Mouse (Mus musculus) natural killer cell, adult 2 months (primary cell): ENCODE measurements around the gene Tmem94.
A peak's percentile ranks its signal among the peaks of the same experiment; 100 is the strongest.

Experiments
- DNase-seq, 2 experiments: peaks; one replicate each; pipeline ENCODE4 v3.0.0; 2022; ENCODE audit warnings: low spot score in 2 of 2

The Tmem94 gene

GRCm38 (mm10) chr11:115807971-115808370, 42.7 kb downstream of the Tmem94 start:
- no peak for DNase-seq

DNA sequence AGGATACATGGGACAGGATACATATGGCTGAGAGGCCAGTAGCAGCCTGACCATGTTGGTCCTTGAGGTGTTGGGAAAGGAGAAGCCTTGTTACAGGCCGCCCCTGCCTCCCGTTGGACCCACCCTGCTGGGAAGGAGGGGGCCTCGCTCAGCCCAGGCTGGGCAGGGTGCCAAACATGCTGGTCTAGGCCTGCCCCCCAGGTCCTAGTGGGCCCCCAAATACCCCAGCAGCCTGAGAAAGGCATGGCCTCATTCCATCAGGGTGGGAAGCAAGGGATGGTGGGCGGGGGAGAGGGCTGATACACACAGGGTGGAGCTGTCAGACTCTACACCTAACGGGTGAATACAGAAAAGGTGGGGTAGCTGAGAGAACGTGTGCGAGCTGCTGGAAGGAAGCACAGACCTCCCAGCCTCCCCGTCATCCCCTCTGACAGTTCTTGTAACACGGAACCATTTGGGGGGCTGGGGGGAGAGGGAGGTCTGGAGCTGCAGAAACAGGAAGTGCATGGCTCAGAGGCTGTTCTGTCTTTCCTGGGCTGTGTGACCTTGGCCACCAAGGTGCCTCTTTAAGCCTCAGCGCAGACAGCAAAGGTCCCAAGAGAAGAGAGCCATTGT, 43.6 kb downstream of the Tmem94 start:
- no peak for DNase-seq

- DNase-seq = no peak
Observed at GRCm38 (mm10) chr11:115809311-115809781, 44.1 kb downstream of the Tmem94 start.

DNA sequence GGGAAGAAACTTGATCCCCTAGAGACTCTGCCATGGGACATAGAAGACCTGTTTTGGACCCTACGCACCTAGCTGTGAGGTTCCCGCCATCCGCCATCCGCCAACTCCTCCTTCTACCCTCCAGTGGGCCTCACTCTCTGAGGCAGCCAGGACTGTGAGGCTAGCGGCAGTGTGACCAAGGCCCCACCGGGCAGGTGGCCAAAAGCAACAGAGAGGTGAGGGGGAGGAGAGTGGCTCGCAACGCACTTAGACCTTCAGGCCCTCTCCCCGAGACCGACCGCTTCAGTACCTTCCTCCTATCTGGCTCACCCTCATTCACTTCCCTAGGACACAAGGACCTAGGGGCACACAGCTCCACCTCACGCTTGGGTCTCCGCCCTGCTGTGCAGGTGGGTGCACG, 45.1 kb downstream of the Tmem94 start:
- no peak for DNase-seq

DNA sequence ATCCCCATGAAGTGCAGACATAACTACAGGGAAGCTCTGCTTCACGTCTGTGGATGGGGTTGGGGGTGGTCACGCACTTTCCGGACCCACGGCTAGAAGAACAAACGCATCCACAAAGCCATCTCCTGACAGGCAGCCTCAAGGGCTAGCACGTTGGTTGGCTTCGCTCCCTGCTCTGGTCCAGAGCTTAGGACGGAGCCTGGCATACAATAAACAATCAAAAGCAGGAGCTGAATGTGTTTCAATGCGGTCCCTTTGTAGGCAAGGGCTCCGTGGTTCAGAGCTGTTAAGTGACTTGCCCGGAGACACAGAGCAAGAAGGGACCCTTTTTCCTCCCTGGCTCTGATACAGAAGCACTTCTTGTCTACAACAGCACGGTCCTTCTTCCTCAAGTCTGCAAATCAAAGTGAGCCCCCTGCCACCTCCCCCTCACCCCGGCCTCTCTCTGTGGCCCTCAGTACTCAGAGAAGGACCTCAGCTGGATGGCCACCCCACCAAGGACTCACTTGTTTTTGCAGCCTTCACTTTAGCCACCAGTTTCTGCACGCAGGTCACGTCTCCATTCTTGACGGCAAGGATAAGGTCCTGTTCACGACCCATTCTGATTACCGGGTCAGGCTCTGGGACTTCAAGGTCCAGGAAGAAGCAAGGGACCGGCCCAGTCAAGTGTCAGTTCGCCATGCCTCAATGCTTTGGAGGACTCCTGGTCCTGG, 46.3 kb downstream of the Tmem94 start:
- DNase-seq = no peak

GRCm38 (mm10) chr11:115812095-115812494, 46.9 kb downstream of the Tmem94 start:
- DNase-seq = no peak

DNA sequence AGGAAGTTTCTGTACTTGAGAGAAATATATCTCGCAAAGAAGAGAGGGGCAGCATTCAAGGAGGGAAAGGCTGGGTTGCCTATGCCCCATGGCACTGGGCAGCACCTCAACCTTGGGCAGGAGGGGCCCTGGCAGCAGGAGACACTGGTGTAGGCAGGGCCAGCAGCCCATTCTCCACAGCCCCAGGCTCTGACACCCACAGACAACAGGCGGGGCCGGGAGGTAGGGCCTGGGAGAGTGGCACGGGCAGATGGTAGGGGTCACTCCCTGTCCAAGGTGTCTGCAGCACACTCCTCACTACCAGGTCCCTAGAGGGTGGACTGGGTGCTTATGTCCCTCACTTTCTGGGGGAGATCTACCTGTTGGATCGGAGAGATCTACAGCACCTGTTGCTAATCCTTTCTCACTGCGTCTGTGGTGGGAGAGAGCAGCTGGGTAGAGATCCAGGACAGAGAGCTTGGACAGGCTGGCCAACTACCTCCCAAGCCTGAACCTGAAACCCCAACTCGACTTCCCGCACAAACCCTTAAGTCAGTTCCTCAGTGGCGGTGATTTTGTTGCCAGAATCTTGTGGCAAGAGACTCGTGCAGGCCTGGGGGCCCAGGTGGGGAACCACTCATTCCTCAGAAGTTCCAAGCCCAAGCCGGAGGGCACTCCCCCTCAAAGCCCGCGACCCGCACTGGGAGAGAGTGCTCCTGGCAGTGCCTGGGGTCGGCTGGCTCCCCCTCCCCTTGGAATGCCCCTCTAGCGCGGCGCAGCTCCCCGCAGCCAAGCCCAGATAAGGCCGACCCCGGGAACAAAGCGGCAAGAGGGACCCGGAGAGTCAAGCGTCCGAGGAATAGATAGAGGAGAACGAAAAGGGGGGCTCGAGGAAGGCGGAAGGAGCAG, 47.5 kb downstream of the Tmem94 start:
- DNase-seq = no peak

DNA sequence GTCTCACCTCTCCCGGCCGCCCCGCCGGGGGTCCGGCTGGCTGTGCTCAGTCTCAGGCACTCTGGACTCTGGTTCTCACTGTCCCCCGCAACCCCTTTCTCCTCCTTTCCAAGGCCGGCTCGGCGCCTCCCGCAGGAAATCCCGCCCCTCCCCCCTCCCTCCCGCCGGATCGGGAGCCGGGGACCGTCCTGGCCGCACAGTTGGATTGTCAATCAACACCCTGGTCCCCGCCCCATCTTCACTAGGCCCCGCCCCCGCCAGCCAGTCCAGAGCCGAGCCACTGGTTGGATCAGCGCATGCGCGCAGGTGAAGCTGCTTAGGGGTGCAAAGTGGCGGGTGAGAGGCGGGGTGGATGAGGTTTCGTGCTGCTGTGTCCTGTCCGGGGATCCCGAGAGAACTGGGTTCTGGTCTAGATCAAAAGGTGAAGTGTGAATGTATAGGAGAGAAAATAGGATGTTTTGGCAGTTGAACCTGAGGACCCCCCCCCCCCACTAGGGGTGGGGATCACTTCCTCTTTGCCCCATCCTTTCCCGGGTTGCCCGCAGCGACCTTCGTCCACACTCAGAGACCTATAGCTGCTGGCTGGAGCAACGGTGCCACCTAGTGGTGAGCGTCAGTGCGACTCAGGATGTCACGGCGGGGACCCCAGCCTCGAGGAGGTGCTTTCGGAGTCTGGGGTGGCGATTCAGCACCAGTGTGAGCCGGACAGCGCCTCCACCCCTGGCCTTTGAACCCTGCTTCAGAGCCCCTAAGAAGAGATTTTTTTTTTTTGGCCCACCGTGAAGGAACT, 48.5 kb downstream of the Tmem94 start, which contains the start of gene Caskin2:
Gene Caskin2, minus strand, starts transcription at position 133 of the 790 bp plus-strand sequence.
- DNase-seq = peak; percentile 87 to 94

DNA sequence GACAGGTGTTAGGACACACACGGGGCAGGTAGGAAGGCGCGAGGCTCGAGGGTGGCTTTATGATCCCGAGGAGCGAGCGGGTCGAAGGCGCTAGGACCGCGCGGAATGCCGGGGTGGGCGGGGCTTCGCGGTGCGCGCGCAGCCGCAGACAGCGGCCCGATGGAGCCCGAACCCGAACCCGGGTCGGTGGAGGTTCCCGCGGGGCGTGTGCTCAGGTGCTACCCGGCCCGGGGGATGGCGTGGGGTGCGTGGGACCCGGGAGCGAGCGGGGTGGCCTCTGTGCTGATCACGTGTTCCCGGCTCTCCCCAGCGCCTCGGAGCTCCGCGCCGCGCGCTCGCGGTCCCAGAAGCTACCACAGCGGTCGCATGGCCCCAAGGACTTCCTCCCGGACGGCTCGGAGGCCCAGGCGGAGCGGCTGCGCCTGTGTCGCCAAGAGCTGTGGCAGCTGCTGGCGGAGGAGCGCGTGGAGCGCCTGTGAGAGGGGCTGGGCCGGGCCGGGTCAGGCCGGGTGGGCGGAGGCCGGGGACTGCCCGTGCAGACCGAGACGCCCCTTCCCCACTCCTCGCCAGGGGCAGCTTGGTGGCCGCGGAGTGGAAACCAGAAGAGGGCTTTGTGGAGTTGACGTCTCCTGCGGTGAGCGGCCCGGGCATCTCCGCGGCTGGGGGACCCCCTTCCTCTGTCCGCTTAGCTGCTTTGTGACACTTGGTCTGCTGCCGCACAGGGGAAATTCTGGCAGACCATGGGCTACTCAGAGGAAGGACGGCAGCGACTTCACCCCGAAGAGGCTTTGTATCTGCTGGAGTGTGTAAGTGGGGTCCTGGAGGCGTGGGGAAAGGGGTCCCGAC, 49.6 kb downstream of the Tmem94 start, which contains the start of gene Tsen54:
Gene Tsen54, plus strand, starts transcription at position 120 of the 846 bp plus-strand sequence.
- peak; percentile 73 to 82 for DNase-seq

DNA sequence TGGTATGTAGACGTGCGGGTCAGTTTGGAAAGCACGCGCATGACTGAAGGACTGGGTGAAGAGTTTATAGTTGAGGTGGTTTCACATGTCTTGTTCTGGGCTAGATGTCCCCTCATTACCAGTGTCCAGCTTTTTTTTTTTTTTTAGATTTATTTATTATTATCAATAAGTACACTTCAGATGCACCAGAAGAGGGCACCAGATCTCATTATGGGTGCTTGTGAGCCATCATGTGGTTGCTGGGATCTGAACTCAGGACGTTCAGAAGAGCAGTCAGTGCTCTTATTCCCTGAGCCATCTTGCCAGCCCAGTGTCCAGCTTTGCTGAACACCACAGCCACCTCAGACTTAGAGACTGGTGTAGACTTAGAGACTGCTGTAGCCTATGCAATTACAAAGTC, 52.1 kb downstream of the Tmem94 start:
- DNase-seq = no peak

DNA sequence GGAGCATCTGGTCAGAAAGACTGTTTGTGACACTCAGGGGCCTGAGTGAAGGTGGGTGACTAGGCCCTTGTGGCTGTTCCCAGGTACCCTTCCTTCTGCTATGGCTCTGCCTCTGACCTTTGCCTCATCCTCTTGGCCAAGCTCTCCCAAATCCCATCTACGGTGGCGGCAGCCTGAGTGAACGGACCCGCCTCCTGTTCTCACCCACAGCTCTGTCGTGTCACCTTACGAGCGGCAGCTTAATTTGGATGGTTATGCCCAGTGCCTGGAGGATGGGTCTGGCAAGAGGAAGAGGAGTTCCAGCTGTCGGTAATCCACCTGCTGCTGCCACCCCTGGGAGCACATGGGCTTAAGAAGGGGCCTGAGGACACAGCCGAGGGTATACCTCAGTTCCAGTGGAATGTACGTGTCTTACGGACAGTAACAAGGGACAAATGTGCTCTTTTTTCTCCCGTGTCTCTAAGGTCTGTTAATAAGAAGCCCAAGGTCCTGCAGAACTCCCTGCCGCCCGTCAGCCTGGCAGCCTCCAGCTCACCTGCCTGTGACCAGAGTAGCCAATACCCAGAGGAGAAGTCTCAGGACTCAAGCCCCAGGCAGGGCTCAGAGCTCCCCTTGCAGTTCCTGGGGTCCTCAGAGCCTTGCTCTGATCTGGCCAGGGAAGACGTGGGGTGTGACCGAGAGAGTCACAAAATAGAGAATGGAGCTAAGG, 54.8 kb downstream of the Tmem94 start:
- DNase-seq = no peak

DNA sequence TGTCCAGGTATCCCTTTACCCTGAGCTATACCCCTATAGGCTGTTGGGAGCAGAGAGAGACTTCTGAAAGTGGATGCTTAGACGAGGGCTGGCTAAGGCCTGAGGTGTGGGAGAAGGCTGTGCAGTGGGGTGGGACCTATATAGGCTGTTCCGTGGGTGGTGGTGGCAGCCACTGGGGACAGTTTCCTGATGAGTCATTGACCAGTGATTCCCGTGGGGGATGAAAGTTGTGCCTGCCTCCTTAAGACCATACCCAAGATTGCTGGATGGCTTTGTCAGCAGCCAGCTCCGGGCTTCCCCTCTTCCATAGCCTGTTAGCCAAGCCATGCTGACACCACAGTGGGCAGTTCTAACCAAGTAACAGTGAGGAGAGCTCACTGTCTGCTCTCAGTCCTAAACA, 55.8 kb downstream of the Tmem94 start:
- DNase-seq = no peak

GRCm38 (mm10) chr11:115823774-115824740, 58.8 kb downstream of the Tmem94 start, which contains the start of gene Llgl2:
Llgl2 (plus strand) TSS chr11:115824049.
- peak; percentile 68 to 76 for DNase-seq

- DNase-seq = no peak
Observed at GRCm38 (mm10) chr11:115824813-115825212, 59.6 kb downstream of the Tmem94 start.

DNA sequence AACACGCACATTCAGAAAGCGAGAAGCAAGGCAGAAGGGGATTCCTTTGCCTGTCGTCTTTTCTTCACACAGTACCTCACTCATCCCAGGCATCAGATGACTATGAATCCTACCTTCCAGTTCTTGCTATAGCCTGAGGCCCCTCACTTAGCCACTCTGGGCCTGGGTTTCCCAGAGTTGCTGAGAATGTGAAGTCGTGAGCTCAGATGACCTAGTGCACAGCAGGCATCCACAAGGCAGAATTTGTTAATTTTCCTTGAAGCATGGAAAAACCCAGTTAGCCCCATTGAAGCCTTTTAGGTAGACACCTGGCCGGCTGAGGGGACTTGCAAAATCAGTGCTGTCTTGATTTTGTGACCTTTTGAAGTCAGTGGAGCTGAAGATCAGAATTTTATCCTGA, 61.3 kb downstream of the Tmem94 start:
- DNase-seq = no peak

DNA sequence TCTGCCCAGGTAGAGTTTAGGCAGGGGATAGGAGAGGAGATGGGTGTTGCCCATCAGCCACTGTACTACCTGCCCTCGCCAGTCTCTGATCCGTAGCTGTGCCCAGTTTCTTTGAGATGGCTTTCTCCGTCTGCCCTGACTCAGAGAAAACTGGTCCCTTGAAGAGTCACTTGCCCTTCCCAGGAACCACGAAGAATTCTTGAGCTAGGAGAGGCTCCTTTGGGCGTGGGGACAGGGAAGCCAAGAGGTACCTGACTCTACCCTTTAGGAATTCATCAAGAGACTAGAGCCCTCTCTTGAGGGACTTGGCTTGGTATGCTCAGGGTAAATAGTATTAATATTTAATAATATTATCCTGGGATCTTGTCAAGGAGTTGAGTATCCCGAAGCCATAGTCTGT, 62.4 kb downstream of the Tmem94 start:
- DNase-seq = no peak

DNA sequence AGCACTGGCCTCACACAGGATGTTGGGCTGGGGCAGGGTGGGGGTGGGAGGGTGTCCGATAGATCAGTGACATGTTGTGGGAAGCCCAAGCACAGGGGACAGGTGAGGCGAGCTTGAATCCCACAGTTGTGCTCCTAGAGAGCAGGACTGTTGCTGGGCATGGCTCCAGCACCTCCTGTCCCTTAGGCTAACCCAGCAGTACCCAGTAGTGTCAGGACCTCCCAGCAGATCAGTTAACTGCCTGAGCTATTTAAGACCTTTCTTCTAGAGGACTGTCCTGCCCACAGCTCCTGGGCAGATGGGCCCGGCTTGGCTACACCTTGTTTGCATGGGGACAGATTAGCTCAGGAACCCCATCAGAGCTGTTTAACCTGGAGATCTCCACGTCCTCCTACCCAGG, 63.8 kb downstream of the Tmem94 start:
- DNase-seq = peak in 1 of 2 experiments; percentile 20

DNA sequence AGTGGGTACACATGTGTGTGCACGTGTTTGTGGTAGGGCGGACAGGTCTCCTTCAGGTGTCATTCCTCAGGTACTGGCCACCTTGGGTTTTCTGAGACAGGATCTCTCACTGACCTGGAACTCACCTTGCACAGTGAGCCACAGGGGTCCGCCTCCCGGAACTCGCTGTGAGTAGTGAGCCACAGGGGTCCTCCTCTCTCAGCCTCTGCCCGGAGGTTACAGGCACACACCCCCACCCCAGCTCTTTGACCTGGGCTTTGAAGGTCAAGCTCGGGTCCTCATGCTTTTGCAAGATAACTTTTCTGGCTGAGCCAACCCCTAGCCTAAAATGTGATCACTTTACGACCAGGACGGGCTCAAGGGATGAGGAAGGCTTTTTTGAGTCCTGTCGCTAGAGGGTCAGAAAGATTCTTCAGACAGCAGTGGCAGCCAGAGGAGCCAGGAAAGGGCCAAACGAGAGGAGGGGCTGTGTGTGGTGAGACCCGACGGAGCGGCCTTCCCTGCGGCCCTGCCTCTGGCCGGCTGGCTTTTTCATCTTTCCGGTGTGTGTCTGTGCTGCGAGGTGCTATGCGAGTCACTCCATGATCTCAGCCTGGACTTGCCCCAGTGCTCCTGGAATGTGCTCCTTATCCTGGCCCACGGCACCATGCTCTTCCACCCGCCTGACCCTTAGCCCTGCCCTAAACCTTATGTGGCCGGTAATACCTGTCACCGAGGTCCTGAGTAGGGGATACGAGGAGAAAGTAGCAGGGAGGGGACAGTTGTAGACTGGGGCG, 65.5 kb downstream of the Tmem94 start:
- DNase-seq = no peak
